Mouse (Mus musculus): ENCODE data around the gene Tk1. TPM values are rescaled to one million over a fixed set of nuclear protein-coding genes. Genes with fewer than 3 reads are reported as not detected.
A peak's percentile ranks its signal among the peaks of the same experiment; 100 is the strongest.

Tk1 gene
- 51.6 and 64.0 TPM in 2 replicates for polyA plus RNA-seq (2015; fragmentation: Nextera tagmentation; extraction: Ambion mirVana)

- peaks cover 31% of the 10 kb centered on the region; the same call in 1 of the 2 replicates for H3K4me1 ChIP-seq (replicated peaks; ENCODE audit: insufficient read depth, low read length)
Observed at GRCm38 (mm10) chr11:117825333-117826101, at the start of gene Tk1, which contains the start of gene Afmid. TSS of gene Tk1 (minus strand) at chr11:117826092. TSS of gene Afmid (plus strand) at chr11:117825924.

GRCm38 (mm10) chr11:117875681-117876080 is 49.8 kb upstream of the Tk1 start:
- no peak overlapping the region for H3K27ac ChIP-seq
- H3K4me1 ChIP-seq (replicated peaks; ENCODE audit: insufficient read depth, low read length) = peaks cover 19% of the 10 kb centered on the region
- no peak for TF ChIP-seq CTCF (IDR thresholded peaks at IDR 0.05; ENCODE audit: low read depth)
- no peak overlapping the region for H3K4me2 ChIP-seq (ENCODE audit: low read length)
- 47% methylated on average over 6 of the region's 6 CpGs for WGBS
- DNase-seq (ENCODE audit: low spot score) (no peak), ATAC-seq (replicated peaks; ENCODE audit: low FRiP score, low read depth) (no peak)
- H3K36me3 ChIP-seq (ENCODE audit: insufficient read depth, low read length) = no peaks in the 10 kb centered on the region
- H3K4me3 ChIP-seq (replicated peaks; ENCODE audit: low read depth, low read length) = no peak overlapping the region
- H3K9ac ChIP-seq (ENCODE audit: low read depth, low read length) = no peak overlapping the region
- H3K9me3 ChIP-seq (replicated peaks; ENCODE audit: low read length) = no peaks in the 10 kb centered on the region
- H3K27me3 ChIP-seq (ENCODE audit: insufficient read depth, low read length) = no peaks in the 10 kb centered on the region

More at GRCm38 (mm10) chr11:117825333-117826101, at the start of gene Tk1, which contains the start of gene Afmid:
- Histone ChIP-seq H3K36me3 (ENCODE audit: insufficient read depth, low read length) (peaks cover 14% of the 10 kb centered on the region; the same call in 1 of the 2 replicates), H3K4me3 (replicated peaks; ENCODE audit: low read depth, low read length) (peak within 1 kb of the TSS; percentile 48), H3K27me3 (ENCODE audit: insufficient read depth, low read length) (no peaks in the 10 kb centered on the region), H3K27ac (peak within 1 kb of the TSS; percentile 82), H3K4me2 (ENCODE audit: low read length) (peak within 1 kb of the TSS; percentile 85), H3K9ac (ENCODE audit: low read depth, low read length) (peak within 1 kb of the TSS; percentile 66), H3K9me3 (replicated peaks; ENCODE audit: low read length) (no peaks in the 10 kb centered on the region)
- DNase-seq (ENCODE audit: low spot score) (peak; percentile 97), ATAC-seq (replicated peaks; ENCODE audit: low FRiP score, low read depth) (peak; percentile 40; the same call in 1 of the 2 replicates)
- no peak; the same call in 1 of the 2 replicates for TF ChIP-seq CTCF (IDR thresholded peaks at IDR 0.05; ENCODE audit: low read depth)
- under 1% methylated on average over 33 of the region's 34 CpGs for WGBS

- Histone ChIP-seq H3K9me3 (replicated peaks; ENCODE audit: low read length) (no peaks in the 10 kb centered on the region), H3K36me3 (ENCODE audit: insufficient read depth, low read length) (no peaks in the 10 kb centered on the region), H3K4me3 (replicated peaks; ENCODE audit: low read depth, low read length) (no peak overlapping the region), H3K27ac (no peak overlapping the region), H3K27me3 (ENCODE audit: insufficient read depth, low read length) (no peaks in the 10 kb centered on the region), H3K9ac (ENCODE audit: low read depth, low read length) (no peak overlapping the region), H3K4me2 (ENCODE audit: low read length) (no peak overlapping the region), H3K4me1 (replicated peaks; ENCODE audit: insufficient read depth, low read length) (peaks cover 19% of the 10 kb centered on the region)
- DNase-seq (ENCODE audit: low spot score) (peak; percentile 62), ATAC-seq (replicated peaks; ENCODE audit: low FRiP score, low read depth) (no peak)
- peak; percentile 66 for TF ChIP-seq CTCF (IDR thresholded peaks at IDR 0.05; ENCODE audit: low read depth)
- 60% methylated on average over 4 of the region's 4 CpGs for WGBS
Observed at GRCm38 (mm10) chr11:117874419-117874818, 48.5 kb upstream of the Tk1 start.

GRCm38 (mm10) chr11:117872861-117873608 is 47.1 kb upstream of the Tk1 start, which contains the start of gene Tha1:
TSS of gene Tha1 (minus strand) at chr11:117873481.
- Histone ChIP-seq H3K4me2 (ENCODE audit: low read length) (peak within 1 kb of the TSS; percentile 96), H3K4me3 (replicated peaks; ENCODE audit: low read depth, low read length) (peak within 1 kb of the TSS; percentile 56), H3K9me3 (replicated peaks; ENCODE audit: low read length) (no peaks in the 10 kb centered on the region), H3K36me3 (ENCODE audit: insufficient read depth, low read length) (no peaks in the 10 kb centered on the region), H3K27me3 (ENCODE audit: insufficient read depth, low read length) (no peaks in the 10 kb centered on the region), H3K9ac (ENCODE audit: low read depth, low read length) (peak within 1 kb of the TSS; percentile 72), H3K27ac (no peak within 1 kb of the TSS), H3K4me1 (replicated peaks; ENCODE audit: insufficient read depth, low read length) (peaks cover 10% of the 10 kb centered on the region)
- WGBS = 2% methylated on average over 51 of the region's 51 CpGs
- peak; percentile 95 for DNase-seq (ENCODE audit: low spot score)
- no peak for TF ChIP-seq CTCF (IDR thresholded peaks at IDR 0.05; ENCODE audit: low read depth)
- ATAC-seq (replicated peaks; ENCODE audit: low FRiP score, low read depth) = peak; percentile 72

DNA sequence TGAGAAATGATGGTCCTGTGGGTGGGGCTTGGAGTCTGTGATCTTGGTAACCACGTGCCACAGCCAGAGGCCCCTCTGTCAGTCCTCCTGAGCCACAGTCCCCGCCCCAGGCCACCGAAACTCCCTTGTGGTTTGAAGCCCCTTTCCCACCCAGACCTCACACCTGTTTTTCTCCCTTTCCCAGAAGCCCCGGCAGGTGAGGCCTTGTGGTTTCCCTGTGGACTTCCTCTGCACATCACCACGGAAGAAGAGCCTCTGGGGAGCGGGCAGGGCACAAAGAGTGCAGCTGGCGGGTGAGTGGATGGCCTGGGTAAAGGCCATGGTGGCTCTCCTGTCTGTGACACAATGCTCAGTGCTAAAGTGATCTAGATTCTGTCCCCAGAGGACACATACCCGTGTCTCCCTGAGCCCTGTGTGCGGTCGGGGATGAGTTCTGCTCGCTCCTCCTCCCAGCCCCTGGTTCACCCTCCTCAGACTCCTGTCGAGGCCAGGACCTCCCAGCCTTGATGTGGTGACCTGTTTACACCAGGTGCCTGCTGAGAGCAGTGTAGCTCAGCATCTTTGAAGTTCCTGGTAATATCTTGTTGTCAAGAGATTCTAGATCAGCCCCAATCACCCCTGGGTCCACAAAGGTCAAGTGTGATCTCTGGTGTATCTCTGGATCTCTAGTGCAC is 46.2 kb upstream of the Tk1 start:
- TF ChIP-seq CTCF (IDR thresholded peaks at IDR 0.05; ENCODE audit: low read depth) = no peak
- Histone ChIP-seq H3K27me3 (ENCODE audit: insufficient read depth, low read length) (no peaks in the 10 kb centered on the region), H3K9ac (ENCODE audit: low read depth, low read length) (no peak overlapping the region), H3K4me2 (ENCODE audit: low read length) (peak overlapping the region; percentile 96; the same call in 1 of the 2 replicates), H3K9me3 (replicated peaks; ENCODE audit: low read length) (no peaks in the 10 kb centered on the region), H3K4me1 (replicated peaks; ENCODE audit: insufficient read depth, low read length) (peaks cover 8% of the 10 kb centered on the region), H3K36me3 (ENCODE audit: insufficient read depth, low read length) (no peaks in the 10 kb centered on the region), H3K4me3 (replicated peaks; ENCODE audit: low read depth, low read length) (no peak overlapping the region), H3K27ac (no peak overlapping the region)
- no peak for DNase-seq (ENCODE audit: low spot score)
- 66% methylated on average over 12 of the region's 12 CpGs for WGBS
- ATAC-seq (replicated peaks; ENCODE audit: low FRiP score, low read depth) = no peak

DNA sequence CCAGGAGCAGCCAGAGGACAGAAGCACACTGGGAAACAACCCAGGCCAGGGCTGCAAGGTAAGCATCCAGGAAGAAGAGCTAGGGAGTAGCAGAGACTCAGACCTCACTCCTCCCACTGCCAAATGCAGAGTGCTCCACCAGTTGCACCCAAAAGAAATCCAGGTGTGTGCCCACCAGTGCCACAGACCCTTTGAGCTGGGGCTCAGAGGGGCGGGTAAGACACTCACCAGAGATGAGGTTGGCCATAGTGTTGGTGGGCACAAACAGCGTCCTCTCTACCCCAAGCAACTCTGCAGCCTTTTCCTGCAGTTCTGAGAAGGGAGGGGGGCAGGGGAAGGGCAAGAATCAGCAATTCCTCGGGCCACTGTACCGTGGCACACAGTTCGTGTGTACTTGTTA is 45.5 kb upstream of the Tk1 start:
- TF ChIP-seq CTCF (IDR thresholded peaks at IDR 0.05; ENCODE audit: low read depth) = no peak
- DNase-seq (ENCODE audit: low spot score) (no peak), ATAC-seq (replicated peaks; ENCODE audit: low FRiP score, low read depth) (no peak)
- no peaks in the 10 kb centered on the region for H3K9me3 ChIP-seq (replicated peaks; ENCODE audit: low read length)
- no peak overlapping the region for H3K9ac ChIP-seq (ENCODE audit: low read depth, low read length)
- no peaks in the 10 kb centered on the region for H3K36me3 ChIP-seq (ENCODE audit: insufficient read depth, low read length)
- H3K4me3 ChIP-seq (replicated peaks; ENCODE audit: low read depth, low read length) = no peak overlapping the region
- no peak overlapping the region for H3K4me2 ChIP-seq (ENCODE audit: low read length)
- no peaks in the 10 kb centered on the region for H3K27me3 ChIP-seq (ENCODE audit: insufficient read depth, low read length)
- peaks cover 9% of the 10 kb centered on the region for H3K4me1 ChIP-seq (replicated peaks; ENCODE audit: insufficient read depth, low read length)
- WGBS = 60% methylated on average over 5 of the region's 5 CpGs
- H3K27ac ChIP-seq = no peak overlapping the region
